Mouse (Mus musculus) myocyte (in vitro differentiated cells): Measurements from ENCODE around the gene Adora3.

ENCODE experiments used
- CEBPB ChIP-seq: IDR thresholded peaks from 2 replicates; pipeline ENCODE4 v1.6.1; 2011; ENCODE audit warnings: mild to moderate bottlenecking, moderate library complexity; ENCODE audit not compliant: poor library complexity, insufficient read depth, severe bottlenecking
- E2F4 ChIP-seq: IDR thresholded peaks from one replicate; pipeline ENCODE4 v1.6.1; 2011; ENCODE audit warnings: mild to moderate bottlenecking, control low read depth, moderate library complexity; ENCODE audit not compliant: insufficient read depth
- POLR2A ChIP-seq: IDR thresholded peaks from one replicate; pipeline ENCODE4 v1.6.1; 2011; ENCODE audit warnings: low read depth, mild to moderate bottlenecking, control low read depth, moderate library complexity; ENCODE audit not compliant: insufficient read length
- TCF12 ChIP-seq: IDR thresholded peaks from one replicate; pipeline ENCODE4 v1.6.1; 2011; ENCODE audit warnings: mild to moderate bottlenecking, control low read depth; ENCODE audit not compliant: poor library complexity, insufficient read depth, severe bottlenecking
- USF1 ChIP-seq: IDR thresholded peaks from one replicate; pipeline ENCODE4 v1.6.1; 2011; ENCODE audit warnings: low read depth, mild to moderate bottlenecking, control low read depth, moderate library complexity

- TF ChIP-seq USF1: no peak
- no peak for TF ChIP-seq TCF12
- TF ChIP-seq E2F4: no peak
- TF ChIP-seq POLR2A: no peak
- TF ChIP-seq CEBPB: no peak
Observed at GRCm38 (mm10) chr3:105857513-105857912, 13.1 kb upstream of the Adora3 start.
